Mouse (Mus musculus): ENCODE data around the gene Pik3r6.

The Pik3r6 gene

GRCm38 (mm10) chr11:68531941-68532535 lies 29.2 kb downstream of the Pik3r6 start:
- no peak for DNase-seq (ENCODE audit: extremely low read depth, insufficient read length, low spot score)

- DNase-seq (ENCODE audit: extremely low read depth, insufficient read length, low spot score) = no peak
These were observed 30.0 kb downstream of the Pik3r6 start for GRCm38 (mm10) chr11:68532773-68533172.

DNA sequence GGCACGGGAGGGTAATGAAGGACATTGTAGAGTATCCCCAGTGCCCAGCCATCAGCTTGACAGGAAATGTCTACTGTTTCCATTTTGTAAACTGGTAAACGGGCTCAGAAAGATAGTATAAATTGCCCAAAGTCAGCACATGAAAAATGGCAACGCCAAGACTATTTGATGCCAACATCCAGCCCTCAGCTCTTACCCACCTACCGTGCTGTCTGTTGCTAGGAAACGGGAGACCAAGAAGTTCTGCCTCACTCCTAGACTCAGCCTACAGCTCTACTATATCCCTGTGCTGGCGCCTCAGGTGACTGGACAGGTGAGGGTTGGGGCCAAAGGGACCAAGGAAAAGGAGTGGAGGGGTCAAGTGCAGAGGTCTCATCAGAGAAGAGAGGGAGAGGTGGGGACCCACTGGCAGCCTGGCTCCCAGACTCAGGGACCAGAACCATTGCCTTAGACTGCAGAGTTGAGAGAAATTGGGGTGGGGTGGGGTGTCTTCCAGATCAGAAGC lies 31.2 kb downstream of the Pik3r6 start:
- DNase-seq (ENCODE audit: extremely low read depth, insufficient read length, low spot score) = no peak

DNA sequence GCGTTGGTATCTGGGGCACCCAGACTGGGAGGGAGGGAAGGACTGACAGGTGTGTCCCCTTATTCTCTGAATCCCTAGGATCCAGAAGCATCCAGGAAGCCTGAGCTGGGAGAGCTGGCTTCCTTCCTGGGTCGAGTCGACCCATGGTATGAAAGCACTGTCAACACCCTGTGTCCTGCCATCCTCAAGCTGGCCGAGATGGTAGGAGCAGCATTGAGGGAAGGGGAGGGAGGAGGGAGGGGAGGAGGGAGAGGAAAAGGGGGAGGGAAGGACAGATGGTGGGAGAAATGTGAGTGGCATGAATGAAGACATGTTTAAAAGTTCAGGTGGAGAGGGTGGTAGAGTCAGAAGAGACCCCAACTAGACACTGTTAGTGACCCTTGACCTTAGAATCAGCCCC lies 33.2 kb downstream of the Pik3r6 start:
- DNase-seq (ENCODE audit: extremely low read depth, insufficient read length, low spot score) = no peak

DNA sequence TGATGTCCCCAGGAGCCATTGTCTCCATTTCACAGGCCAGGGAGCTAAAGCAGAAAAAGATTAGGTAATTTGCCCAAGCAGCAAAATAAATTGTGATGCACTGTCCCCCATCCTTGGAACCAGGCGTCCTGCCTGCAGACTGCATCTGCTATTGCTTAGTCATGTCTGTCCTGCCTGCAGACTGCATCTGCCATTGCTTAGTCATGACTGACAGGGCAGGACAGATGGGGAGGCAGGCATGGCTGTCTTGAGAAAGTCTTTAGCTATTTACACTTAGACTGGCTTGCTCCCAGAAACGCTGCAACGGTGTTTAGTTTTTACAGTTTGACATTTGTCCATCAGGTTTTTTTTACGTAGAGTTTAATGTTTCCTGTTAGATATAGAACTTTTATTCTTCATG lies 33.6 kb downstream of the Pik3r6 start:
- no peak for DNase-seq (ENCODE audit: extremely low read depth, insufficient read length, low spot score)

DNA sequence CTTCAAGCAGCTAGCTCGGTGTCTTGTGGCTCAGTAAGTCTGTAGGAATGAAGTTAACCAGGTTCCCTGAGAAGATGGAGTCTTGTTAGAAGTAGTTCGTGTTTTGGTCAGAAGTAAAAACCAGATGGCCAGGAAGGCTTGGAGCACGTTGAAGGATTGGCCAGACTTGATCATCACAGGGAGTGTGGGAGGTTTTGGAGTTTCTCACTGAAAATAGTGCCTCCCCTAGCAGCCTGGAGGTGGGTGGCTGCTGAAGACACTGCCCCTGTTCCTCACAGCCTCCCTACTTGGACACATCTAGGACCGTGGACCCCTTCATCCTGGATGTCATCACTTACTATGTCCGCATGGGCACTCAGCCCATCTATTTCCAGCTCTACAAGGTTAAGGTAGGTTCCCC lies 36.8 kb downstream of the Pik3r6 start:
- DNase-seq (ENCODE audit: extremely low read depth, insufficient read length, low spot score) = no peak

GRCm38 (mm10) chr11:68544554-68544953 lies 41.7 kb downstream of the Pik3r6 start:
- DNase-seq (ENCODE audit: extremely low read depth, insufficient read length, low spot score) = no peak

- DNase-seq (ENCODE audit: extremely low read depth, insufficient read length, low spot score) = no peak
These were observed 42.4 kb downstream of the Pik3r6 start for GRCm38 (mm10) chr11:68545172-68545571.

- no peak for DNase-seq (ENCODE audit: extremely low read depth, insufficient read length, low spot score)
These were observed 42.9 kb downstream of the Pik3r6 start for GRCm38 (mm10) chr11:68545682-68546222.

DNA sequence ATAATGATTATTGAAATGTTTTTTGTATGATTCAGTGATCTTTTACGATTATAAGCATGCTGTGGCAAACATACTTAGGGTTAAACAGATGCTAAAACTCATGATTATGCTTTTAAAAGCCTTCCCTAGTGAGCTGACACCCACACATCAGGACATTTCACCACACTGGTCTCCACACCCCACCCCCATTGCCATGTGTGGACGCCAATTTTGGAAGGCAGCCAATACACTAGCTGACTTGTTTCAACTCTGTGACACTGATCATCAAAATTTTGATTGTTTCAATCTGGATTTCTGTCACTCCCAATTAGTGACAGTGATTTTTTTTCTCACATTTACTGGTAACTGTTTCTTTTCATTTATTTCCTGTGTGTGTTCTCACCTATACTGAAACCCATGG lies 44.7 kb downstream of the Pik3r6 start:
- no peak for DNase-seq (ENCODE audit: extremely low read depth, insufficient read length, low spot score)

DNA sequence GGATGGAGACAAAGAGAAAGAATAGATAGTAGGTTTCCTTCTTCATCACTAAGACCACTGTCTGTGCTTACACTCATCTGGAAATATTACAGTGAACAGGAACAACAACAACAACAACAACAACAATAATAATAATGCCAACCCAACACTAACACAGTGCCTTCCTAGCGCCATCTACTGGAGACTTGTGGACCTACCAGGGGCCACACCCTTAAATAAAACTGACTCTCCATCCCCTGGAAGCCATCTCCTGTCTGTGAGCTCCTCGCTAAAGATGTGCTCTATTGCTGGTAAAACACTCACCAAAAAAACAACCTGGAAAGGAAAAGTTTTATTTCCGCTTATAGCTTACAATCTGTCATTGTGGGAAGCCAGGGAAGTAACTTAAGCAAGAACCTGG lies 46.8 kb downstream of the Pik3r6 start:
- DNase-seq (ENCODE audit: extremely low read depth, insufficient read length, low spot score) = no peak

- no peak for DNase-seq (ENCODE audit: extremely low read depth, insufficient read length, low spot score)
These were observed 47.5 kb downstream of the Pik3r6 start for GRCm38 (mm10) chr11:68550358-68550757.

GRCm38 (mm10) chr11:68553981-68554471 lies 51.2 kb downstream of the Pik3r6 start:
- DNase-seq (ENCODE audit: extremely low read depth, insufficient read length, low spot score) = no peak

DNA sequence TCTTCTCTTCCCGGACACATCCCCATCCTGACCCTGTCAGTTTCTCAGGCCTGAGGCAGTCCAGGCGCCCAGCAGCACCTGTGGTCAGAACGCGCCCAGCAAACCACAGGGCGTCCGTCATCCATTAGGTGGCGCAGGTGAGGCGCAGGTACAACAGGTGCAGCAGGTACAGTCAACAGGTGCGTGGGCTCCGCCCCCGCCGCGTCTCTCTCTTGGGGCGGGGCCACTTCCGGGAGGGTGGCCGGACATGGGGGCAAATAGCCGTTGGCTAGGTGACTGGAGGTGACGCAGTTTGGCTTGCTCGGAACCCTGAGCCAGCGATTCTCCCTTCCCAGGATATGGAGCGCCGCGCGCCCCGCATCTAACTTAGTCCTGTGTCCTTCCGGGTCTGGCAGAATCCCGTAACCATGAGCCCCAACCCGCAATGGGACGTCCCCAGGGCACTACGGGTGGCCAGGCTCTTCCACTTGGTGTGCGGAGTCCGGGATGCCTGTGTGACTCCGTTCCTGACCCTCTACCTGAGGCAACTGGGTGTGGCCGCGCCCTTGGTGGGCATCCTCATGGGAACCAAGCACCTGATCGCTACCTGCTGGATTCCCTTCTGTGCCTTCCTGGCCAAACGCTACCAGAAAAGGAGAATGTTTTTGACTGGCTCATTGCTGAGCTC lies 53.2 kb downstream of the Pik3r6 start, which contains the start of gene Mfsd6l:
Gene Mfsd6l (plus strand): TSS at position 269 of the 667 bp plus-strand sequence.
- DNase-seq (ENCODE audit: extremely low read depth, insufficient read length, low spot score) = no peak

DNA sequence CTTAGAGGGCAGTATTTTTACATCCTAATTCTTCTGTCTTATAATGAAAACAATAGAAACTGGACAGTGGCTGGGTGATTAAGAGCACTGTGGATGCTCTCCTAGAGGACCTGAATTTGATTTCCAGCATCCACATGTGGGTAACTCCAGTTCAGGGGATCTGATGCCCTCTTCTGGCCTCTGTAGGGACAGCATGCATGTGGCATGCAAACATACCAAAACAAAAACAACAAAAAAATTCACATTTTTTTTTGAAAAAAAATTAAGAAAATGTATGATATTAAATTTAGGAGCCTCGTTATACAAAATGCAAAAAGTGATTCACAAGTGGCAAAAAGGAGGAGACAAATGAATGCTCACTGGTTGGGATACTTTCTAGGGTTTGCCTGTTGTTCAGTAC lies 56.7 kb downstream of the Pik3r6 start:
- no peak for DNase-seq (ENCODE audit: extremely low read depth, insufficient read length, low spot score)

GRCm38 (mm10) chr11:68561957-68562950 lies 59.4 kb downstream of the Pik3r6 start:
- DNase-seq (ENCODE audit: extremely low read depth, insufficient read length, low spot score) = no peak

DNA sequence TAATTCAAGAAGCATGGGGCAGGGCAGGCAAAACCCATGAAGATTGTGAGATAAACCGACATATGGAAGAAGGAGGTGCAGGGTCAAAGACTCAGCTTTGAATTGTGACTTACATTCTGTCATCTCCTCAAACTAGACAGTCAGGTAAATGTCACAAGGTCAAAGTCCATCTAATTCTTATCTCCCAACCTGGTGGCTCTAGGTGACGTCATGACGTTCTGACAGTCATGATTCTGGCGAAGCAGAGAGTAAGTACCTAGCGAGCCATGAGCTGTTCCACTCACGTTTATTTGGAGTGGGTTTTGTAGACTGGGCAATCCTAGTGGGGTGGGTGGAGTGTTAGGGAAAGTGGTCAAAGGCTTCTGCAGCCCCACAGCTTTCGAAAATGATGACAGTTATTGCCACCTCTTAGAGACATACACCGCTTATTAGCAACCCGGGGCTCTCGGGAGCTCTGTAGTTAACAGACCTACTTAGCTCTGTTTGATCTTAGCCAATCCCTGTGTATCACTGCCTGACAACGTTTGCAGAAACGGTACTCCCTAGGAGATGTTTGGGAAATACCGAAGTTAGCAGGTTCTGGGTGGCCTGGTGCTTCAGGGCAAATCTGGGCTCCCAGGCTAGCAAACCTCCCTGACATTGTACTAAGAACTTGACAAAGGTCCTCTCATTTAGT lies 61.7 kb downstream of the Pik3r6 start:
- DNase-seq (ENCODE audit: extremely low read depth, insufficient read length, low spot score) = no peak

- DNase-seq (ENCODE audit: extremely low read depth, insufficient read length, low spot score) = no peak
These were observed 62.2 kb downstream of the Pik3r6 start for GRCm38 (mm10) chr11:68565032-68565429.

DNA sequence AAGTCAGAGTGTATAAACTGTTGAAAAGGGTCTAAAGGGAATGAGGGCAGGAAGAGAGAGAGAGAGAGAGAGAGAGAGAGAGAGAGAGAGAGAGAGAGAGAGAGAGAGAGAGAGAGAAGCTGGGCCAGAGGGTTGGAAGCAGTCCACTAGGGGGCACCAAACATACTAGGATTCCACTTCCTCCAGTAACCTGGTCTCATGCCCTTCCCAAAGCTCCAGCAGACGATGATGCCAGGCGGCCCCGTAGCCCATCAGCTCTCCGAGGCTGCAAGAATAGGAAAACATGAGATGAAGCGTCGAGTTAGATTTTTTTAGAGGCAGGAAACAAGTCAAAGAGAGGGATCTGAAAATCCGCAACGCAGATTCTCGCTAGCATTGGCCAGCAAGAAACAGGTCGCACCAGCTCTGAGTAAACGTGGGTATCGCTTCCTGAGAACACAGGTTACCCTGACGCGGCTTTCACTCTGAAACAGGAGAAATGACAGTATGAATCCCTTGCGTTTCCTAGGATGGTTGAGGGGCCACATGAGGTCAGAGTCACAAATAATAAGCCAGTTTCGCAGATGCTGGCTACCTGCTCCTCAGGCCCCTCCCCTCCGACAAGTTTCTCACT lies 63.7 kb downstream of the Pik3r6 start:
- DNase-seq (ENCODE audit: extremely low read depth, insufficient read length, low spot score) = no peak

DNA sequence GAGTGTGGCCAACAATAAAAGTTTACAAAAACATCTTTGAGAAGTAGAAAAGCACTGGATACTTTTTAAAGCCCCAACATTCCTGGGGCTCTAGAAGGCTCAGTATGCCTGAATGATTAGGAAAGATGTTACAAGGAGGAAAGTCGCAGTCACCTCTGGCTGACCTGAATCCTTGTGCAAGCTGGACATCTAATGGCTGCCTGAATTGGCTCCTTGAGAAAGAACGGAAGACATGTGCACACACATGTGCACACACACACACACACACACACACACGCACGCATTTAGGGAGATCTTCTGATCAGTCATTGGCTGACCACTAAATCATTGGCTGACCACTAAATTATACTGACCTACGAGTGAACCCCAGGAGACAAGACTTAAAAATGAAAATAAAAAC lies 68.0 kb downstream of the Pik3r6 start:
- no peak for DNase-seq (ENCODE audit: extremely low read depth, insufficient read length, low spot score)

Measured in 3134 (cell line).